Mouse (Mus musculus) stomach, embryonic 14.5 days (tissue): ENCODE results near the gene Ripor1. TPM values are rescaled to one million over a fixed set of nuclear protein-coding genes. Genes with fewer than 3 reads are reported as not detected.

Source experiments
- ATAC-seq: fragments of 200-750 bp; cut with Nextera tagmentation; 2 replicates; pipeline ENCODE4 v1.8.0; 2017; ENCODE audit warnings: low read depth, moderate TSS enrichment; ENCODE audit not compliant: insufficient number of reproducible peaks, insufficient read depth, low FRiP score
- H3K27ac ChIP-seq: fragments of 300-500 bp; sonication (generic); 2 replicates; pipeline ENCODE4 v1.5.1; 2014; ENCODE audit warnings: mild to moderate bottlenecking, low read length, moderate library complexity, mixed read lengths
- H3K27me3 ChIP-seq: fragments of 300-500 bp; sonication (generic); 2 replicates; pipeline ENCODE4 v1.6.1; 2014; ENCODE audit warnings: low read length, control low read depth, mixed read lengths; ENCODE audit not compliant: control insufficient read depth, insufficient read depth
- H3K36me3 ChIP-seq: fragments of 300-500 bp; sonication (generic); 2 replicates; pipeline ENCODE4 v1.6.1; 2014; ENCODE audit warnings: mild to moderate bottlenecking, control low read depth, low read length, moderate library complexity, mixed read lengths; ENCODE audit not compliant: control insufficient read depth, insufficient read depth
- H3K4me1 ChIP-seq: fragments of 300-500 bp; sonication (generic); 2 replicates; pipeline ENCODE4 v1.6.1; 2014; ENCODE audit warnings: low read length, control low read depth, mixed read lengths; ENCODE audit not compliant: control insufficient read depth, insufficient read depth
- H3K4me2 ChIP-seq: fragments of 300-500 bp; sonication (generic); replicated peaks from 2 replicates; pipeline ENCODE4 v1.6.1; 2014; ENCODE audit warnings: low read depth, low read length, control low read depth
- H3K4me3 ChIP-seq: fragments of 300-500 bp; sonication (generic); 2 replicates; pipeline ENCODE4 v1.5.1; 2014; ENCODE audit warnings: low read depth, low read length, control low read depth
- H3K9ac ChIP-seq: fragments of 300-500 bp; sonication (generic); replicated peaks from 2 replicates; pipeline ENCODE4 v1.6.1; 2014; ENCODE audit warnings: low read depth, mild to moderate bottlenecking, control low read depth, low read length, moderate library complexity, mixed read lengths
- H3K9me3 ChIP-seq: fragments of 300-500 bp; sonication (generic); 2 replicates; pipeline ENCODE4 v1.6.1; 2016; ENCODE audit warnings: low read depth, low read length, control low read depth; ENCODE audit not compliant: control insufficient read depth
- WGBS: fragments of 180-500 bp; shearing (Covaris S2); extraction: QIAGEN DNeasy Blood & Tissue Kit; methylation state at CpG from one replicate; pipeline ENCODE4 v1.1.7; 2014; 5-methylcytosine and 5-hydroxymethylcytosine counted together
- microRNA counts: library from miRNA; unstranded; fragments of <30 nt; microRNA quantifications from one replicate; lab custom pipeline; 2016
- microRNA-seq: library from miRNA; unstranded; fragments of <30 nt; microRNA quantifications from one replicate; pipeline ENCODE4, GENCODE M21; 2016
- polyA plus RNA-seq: library from polyadenylated mRNA; unstranded; fragments of >200 nt; fragmentation: Nextera tagmentation; extraction: Ambion mirVana; gene quantifications from 2 replicates; pipeline ENCODE4 v1.2.1, GENCODE M21; 2014

Gene Ripor1
- polyA plus RNA-seq, 1 experiment from 2014 or later = 20.8 TPM

GRCm38 (mm10) chr8:105638510-105638909 is 33.5 kb downstream of the Ripor1 start:
- Histone ChIP-seq H3K9ac (0 out of 2 replicates have a peak overlapping the region, but pooled peaks have one; percentile 100), H3K27me3 (no peaks in the 10 kb centered on the region), H3K4me1 (peaks cover 15% of the 10 kb centered on the region), H3K4me3 (peak overlapping the region; percentile 95; the same call in 1 of the 2 replicates), H3K36me3 (peaks cover 6% of the 10 kb centered on the region), H3K4me2 (peak overlapping the region; percentile 61), H3K27ac (peak overlapping the region; percentile 33; the same call in 1 of the 2 replicates), H3K9me3 (no peaks in the 10 kb centered on the region)
- no peak for ATAC-seq
- 78% methylated on average over 4 of the region's 4 CpGs for WGBS

GRCm38 (mm10) chr8:105639835-105640234 is 34.8 kb downstream of the Ripor1 start:
- Histone ChIP-seq H3K4me3 (no peak overlapping the region), H3K4me1 (peaks cover 15% of the 10 kb centered on the region), H3K9ac (no peak overlapping the region), H3K27ac (no peak overlapping the region), H3K4me2 (no peak overlapping the region), H3K36me3 (peaks cover 17% of the 10 kb centered on the region), H3K9me3 (no peaks in the 10 kb centered on the region), H3K27me3 (no peaks in the 10 kb centered on the region)
- ATAC-seq = no peak
- WGBS = 84% methylated on average over 1 of the region's 1 CpGs

- Histone ChIP-seq H3K27me3 (no peaks in the 10 kb centered on the region), H3K27ac (no peak overlapping the region), H3K4me2 (no peak overlapping the region), H3K36me3 (peaks cover 17% of the 10 kb centered on the region), H3K4me1 (peaks cover 12% of the 10 kb centered on the region), H3K9ac (no peak overlapping the region), H3K9me3 (no peaks in the 10 kb centered on the region), H3K4me3 (no peak overlapping the region)
- 74% methylated on average over 2 of the region's 2 CpGs for WGBS
- ATAC-seq = no peak
Measured at GRCm38 (mm10) chr8:105640511-105640910, 35.5 kb downstream of the Ripor1 start.

- Histone ChIP-seq H3K27me3 (no peaks in the 10 kb centered on the region), H3K36me3 (peaks cover 14% of the 10 kb centered on the region), H3K4me2 (no peak overlapping the region), H3K4me3 (no peak overlapping the region), H3K9me3 (no peaks in the 10 kb centered on the region), H3K27ac (no peak overlapping the region), H3K9ac (no peak overlapping the region), H3K4me1 (no peaks in the 10 kb centered on the region)
- WGBS = 100% methylated on average over 1 of the region's 1 CpGs
- ATAC-seq = no peak
Measured at GRCm38 (mm10) chr8:105645205-105645604, 40.1 kb downstream of the Ripor1 start.

- Histone ChIP-seq H3K9me3 (no peaks in the 10 kb centered on the region), H3K4me2 (no peak overlapping the region), H3K27me3 (no peaks in the 10 kb centered on the region), H3K4me1 (no peaks in the 10 kb centered on the region), H3K27ac (no peak overlapping the region), H3K4me3 (no peak overlapping the region), H3K36me3 (peaks cover 21% of the 10 kb centered on the region), H3K9ac (no peak overlapping the region)
- no peak for ATAC-seq
- WGBS = 96% methylated on average over 1 of the region's 1 CpGs
Measured at GRCm38 (mm10) chr8:105648929-105649328, 43.9 kb downstream of the Ripor1 start.

GRCm38 (mm10) chr8:105657641-105658040 is 52.6 kb downstream of the Ripor1 start:
- Histone ChIP-seq H3K4me2 (no peak overlapping the region), H3K9me3 (no peaks in the 10 kb centered on the region), H3K27me3 (no peaks in the 10 kb centered on the region), H3K9ac (no peak overlapping the region), H3K36me3 (peaks cover 16% of the 10 kb centered on the region), H3K4me3 (no peak overlapping the region), H3K27ac (no peak overlapping the region), H3K4me1 (no peaks in the 10 kb centered on the region)
- no peak for ATAC-seq

GRCm38 (mm10) chr8:105661167-105661566 is 56.1 kb downstream of the Ripor1 start:
- WGBS = 77% methylated on average over 3 of the region's 3 CpGs
- Histone ChIP-seq H3K36me3 (peaks cover 25% of the 10 kb centered on the region), H3K9ac (no peak overlapping the region), H3K27ac (no peak overlapping the region), H3K4me2 (no peak overlapping the region), H3K9me3 (no peaks in the 10 kb centered on the region), H3K27me3 (no peaks in the 10 kb centered on the region), H3K4me3 (no peak overlapping the region), H3K4me1 (no peaks in the 10 kb centered on the region)
- no peak for ATAC-seq

MicroRNAs within 50 kb of the gene (microRNA counts, 519-probe panel; counts per million panel counts)
- microRNA mmu-miR-1966 (lab: Ali Mortazavi, UCI) = 2,404 counts per million, percentile 39 among the panel's probes with 10 or more counts

Small RNA genes lying within 50 kb of the gene (microRNA-seq; reads per million reads assigned to microRNA genes)
- gene Mir1966 = not detected

Other genes with a start within 250 kb of the Ripor1 start
- gene Plekhg4, start 232.0 kb upstream of the Ripor1 start, polyA plus RNA-seq = 0.14 and 0.64 TPM in 2 replicates
- gene Kctd19, start 191.8 kb upstream of the Ripor1 start, polyA plus RNA-seq = not detected in 2 replicates
- gene Lrrc36, start 191.7 kb upstream of the Ripor1 start, polyA plus RNA-seq = not detected in 2 replicates
- gene Tppp3, start 133.7 kb upstream of the Ripor1 start, polyA plus RNA-seq = 39.1 and 40.1 TPM in 2 replicates
- 33.9 and 37.2 TPM in 2 replicates for gene Zdhhc1, start 108.4 kb upstream of the Ripor1 start, polyA plus RNA-seq
- gene Hsd11b2, start 86.5 kb upstream of the Ripor1 start, polyA plus RNA-seq = 2.8 and 3.2 TPM in 2 replicates
- 75.8 and 82.9 TPM in 2 replicates for gene Atp6v0d1, start 39.2 kb upstream of the Ripor1 start, polyA plus RNA-seq
- gene Ctcf, start 31.3 kb downstream of the Ripor1 start, polyA plus RNA-seq = 96.0 and 101 TPM in 2 replicates
- 0.95 and 1.5 TPM in 2 replicates for gene Agrp, start 32.1 kb downstream of the Ripor1 start, polyA plus RNA-seq
- gene Carmil2, start 81.0 kb downstream of the Ripor1 start, polyA plus RNA-seq = 1.0 and 1.1 TPM in 2 replicates
- 59.0 and 63.5 TPM in 2 replicates for gene Acd, start 95.8 kb downstream of the Ripor1 start, polyA plus RNA-seq
- 15.9 and 18.0 TPM in 2 replicates for gene Pard6a, start 95.9 kb downstream of the Ripor1 start, polyA plus RNA-seq
- gene 4933405L10Rik, start 102.4 kb downstream of the Ripor1 start, polyA plus RNA-seq = not detected in 2 replicates
- gene Enkd1, start 103.0 kb downstream of the Ripor1 start, polyA plus RNA-seq = 22.5 and 26.5 TPM in 2 replicates
- 14.4 and 14.5 TPM in 2 replicates for gene Gfod2, start 153.4 kb downstream of the Ripor1 start, polyA plus RNA-seq
- 15.0 and 18.4 TPM in 2 replicates for gene Ranbp10, start 222.1 kb downstream of the Ripor1 start, polyA plus RNA-seq
- 0.30 TPM in 1 of 2 replicates, not detected in the other for gene Tsnaxip1, start 222.5 kb downstream of the Ripor1 start, polyA plus RNA-seq
- gene Cenpt, start 248.0 kb downstream of the Ripor1 start, polyA plus RNA-seq = 47.2 and 52.3 TPM in 2 replicates
- 51.4 and 56.4 TPM in 2 replicates for gene Thap11, start 249.9 kb downstream of the Ripor1 start, polyA plus RNA-seq